Mouse (Mus musculus) hindbrain, embryonic 11.5 days (tissue): ENCODE data around the gene Mast1. TPM values are rescaled to one million over a fixed set of nuclear protein-coding genes. Genes with fewer than 3 reads are reported as not detected.

Experiments used
- ATAC-seq: fragments of 200-750 bp; cut with Nextera tagmentation; 2 replicates; pipeline ENCODE4 v1.8.0; 2017; ENCODE audit warnings: mild to moderate bottlenecking, moderate TSS enrichment, moderate library complexity; ENCODE audit not compliant: low FRiP score
- DNase-seq: peaks from one replicate; pipeline ENCODE4 v3.0.0-alpha.2; 2015; ENCODE audit warnings: low spot score
- H3K27ac ChIP-seq: fragments of 300-500 bp; sonication (generic); 2 replicates; pipeline ENCODE4 v1.5.1; 2014; ENCODE audit warnings: mild to moderate bottlenecking, low read depth, low read length
- H3K27me3 ChIP-seq: fragments of 300-500 bp; sonication (generic); 2 replicates; pipeline ENCODE4 v1.6.1; 2014; ENCODE audit warnings: mild to moderate bottlenecking, low read length, moderate library complexity, mixed read lengths; ENCODE audit not compliant: control insufficient read depth, insufficient read depth
- H3K36me3 ChIP-seq: fragments of 300-500 bp; sonication (generic); 2 replicates; pipeline ENCODE4 v1.6.1; 2014; ENCODE audit warnings: mild to moderate bottlenecking, low read length, moderate library complexity, mixed read lengths; ENCODE audit not compliant: control insufficient read depth, insufficient read depth
- H3K4me1 ChIP-seq: fragments of 300-500 bp; sonication (generic); replicated peaks from 2 replicates; pipeline ENCODE4 v1.6.1; 2014; ENCODE audit warnings: low read length, mixed read lengths; ENCODE audit not compliant: control insufficient read depth, insufficient read depth
- H3K4me2 ChIP-seq: fragments of 300-500 bp; sonication (generic); replicated peaks from 2 replicates; pipeline ENCODE4 v1.6.1; 2014; ENCODE audit warnings: mild to moderate bottlenecking, low read depth, low read length
- H3K4me3 ChIP-seq: fragments of 300-500 bp; sonication (generic); 2 replicates; pipeline ENCODE4 v1.5.1; 2014; ENCODE audit warnings: low read depth, low read length
- H3K9ac ChIP-seq: fragments of 300-500 bp; sonication (generic); 2 replicates; pipeline ENCODE4 v1.6.1; 2014; ENCODE audit warnings: low read depth, low read length
- H3K9me3 ChIP-seq: fragments of 300-500 bp; sonication (generic); 2 replicates; pipeline ENCODE4 v1.6.1; 2016; ENCODE audit warnings: low read length; ENCODE audit not compliant: control insufficient read depth
- WGBS: fragments of 180-500 bp; shearing (Covaris S2); extraction: QIAGEN DNeasy Blood & Tissue Kit; methylation state at CpG from one replicate; pipeline ENCODE4 v1.1.7; 2014; 5-methylcytosine and 5-hydroxymethylcytosine counted together
- polyA plus RNA-seq: library from polyadenylated mRNA; unstranded; fragments of >200 nt; fragmentation: Nextera tagmentation; extraction: Ambion mirVana; gene quantifications from 2 replicates; pipeline ENCODE4 v1.2.1, GENCODE M21; 2014

Gene Mast1
- polyA plus RNA-seq, 1 experiment from 2014 or later = 11.4 TPM

GRCm38 (mm10) chr8:84889141-84889540 lies 48.0 kb downstream of the Mast1 start:
- H3K27me3 ChIP-seq = no peaks in the 10 kb centered on the region
- DNase-seq (no peak), ATAC-seq (no peak)
- no peak overlapping the region for H3K4me3 ChIP-seq
- no peak overlapping the region for H3K4me2 ChIP-seq
- no peak overlapping the region for H3K27ac ChIP-seq
- H3K4me1 ChIP-seq = no peaks in the 10 kb centered on the region
- H3K9ac ChIP-seq = no peak overlapping the region
- H3K36me3 ChIP-seq = peaks cover 4% of the 10 kb centered on the region; the same call in 1 of the 2 replicates
- 96% methylated on average over 1 of the region's 1 CpGs for WGBS
- H3K9me3 ChIP-seq = no peaks in the 10 kb centered on the region

GRCm38 (mm10) chr8:84888280-84888679 lies 48.9 kb downstream of the Mast1 start:
- Histone ChIP-seq H3K9me3 (no peaks in the 10 kb centered on the region), H3K9ac (no peak overlapping the region), H3K4me1 (no peaks in the 10 kb centered on the region), H3K36me3 (peaks cover 4% of the 10 kb centered on the region; the same call in 1 of the 2 replicates), H3K4me3 (no peak overlapping the region), H3K27me3 (no peaks in the 10 kb centered on the region), H3K27ac (no peak overlapping the region), H3K4me2 (no peak overlapping the region)
- ATAC-seq (no peak), DNase-seq (no peak)
- 95% methylated on average over 3 of the region's 3 CpGs for WGBS

- no peaks in the 10 kb centered on the region for H3K9me3 ChIP-seq
- whole genome bisulfite sequencing = 84% methylated on average over 4 of the region's 4 CpGs
- H3K4me3 ChIP-seq = no peak overlapping the region
- DNase-seq (no peak), ATAC-seq (no peak)
- H3K4me2 ChIP-seq = no peak overlapping the region
- H3K36me3 ChIP-seq = no peaks in the 10 kb centered on the region
- H3K4me1 ChIP-seq = no peaks in the 10 kb centered on the region
- no peaks in the 10 kb centered on the region for H3K27me3 ChIP-seq
- no peak overlapping the region for H3K9ac ChIP-seq
- H3K27ac ChIP-seq = no peak overlapping the region
Measured at GRCm38 (mm10) chr8:84884728-84885127, 52.4 kb downstream of the Mast1 start.

DNA sequence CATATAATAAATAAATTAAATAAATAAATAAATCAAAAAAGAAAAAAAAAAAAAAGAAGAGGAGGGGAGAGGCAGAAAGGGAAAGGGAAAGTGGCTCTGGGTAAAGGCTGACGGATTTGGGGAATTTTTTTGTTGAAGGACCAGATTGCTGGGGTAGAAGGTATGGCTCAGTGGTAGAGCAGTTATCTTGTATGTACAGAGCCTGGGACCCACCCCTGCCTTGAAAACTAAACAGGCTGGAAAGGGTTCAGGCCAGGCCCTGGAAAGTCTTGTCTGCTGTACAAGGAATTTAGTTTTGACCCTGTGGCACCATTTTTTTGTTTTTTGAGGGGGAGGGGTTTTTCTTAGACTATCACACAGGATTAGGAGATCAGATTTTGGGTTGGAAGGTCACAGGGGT lies 58.2 kb downstream of the Mast1 start:
- no peaks in the 10 kb centered on the region for H3K4me1 ChIP-seq
- 78% methylated on average over 1 of the region's 1 CpGs for WGBS
- H3K36me3 ChIP-seq = no peaks in the 10 kb centered on the region
- DNase-seq (no peak), ATAC-seq (no peak)
- no peak overlapping the region for H3K4me3 ChIP-seq
- H3K4me2 ChIP-seq = no peak overlapping the region
- H3K9me3 ChIP-seq = no peaks in the 10 kb centered on the region
- H3K27me3 ChIP-seq = no peaks in the 10 kb centered on the region
- no peak overlapping the region for H3K9ac ChIP-seq
- H3K27ac ChIP-seq = no peak overlapping the region

DNA sequence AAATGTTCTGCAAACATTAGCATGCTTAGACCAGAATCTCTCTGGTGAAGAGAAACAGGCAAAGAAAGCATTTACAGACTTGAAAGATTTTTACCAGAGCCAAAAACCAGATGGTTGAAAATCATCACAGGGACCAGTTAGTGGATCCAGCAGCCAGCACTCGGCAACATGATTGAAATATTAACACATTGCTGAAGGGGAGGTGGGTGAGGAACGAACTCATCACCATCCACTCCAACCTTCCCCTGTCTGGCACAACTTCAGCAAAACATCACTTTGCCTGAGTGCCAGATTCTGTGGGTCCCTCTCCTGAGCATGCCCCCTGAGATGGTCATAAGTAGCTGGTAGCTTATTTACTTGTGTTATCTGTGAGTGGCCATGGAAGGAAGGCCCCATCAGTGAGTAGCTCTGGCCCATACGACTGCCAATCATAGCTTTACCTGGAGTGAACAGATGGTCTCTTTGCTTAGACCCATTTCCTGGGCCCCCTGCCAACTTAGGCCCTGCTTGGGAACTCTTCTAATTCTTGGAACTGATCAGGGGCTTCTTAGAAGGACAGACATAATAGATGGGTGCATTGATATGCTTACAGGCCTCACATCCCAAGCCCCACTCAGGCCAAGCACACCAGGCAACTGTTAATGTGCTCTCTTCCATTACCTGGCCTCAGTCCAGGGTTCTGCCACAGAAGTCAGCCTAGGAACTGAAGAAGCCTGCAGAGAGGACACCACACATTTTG lies 59.7 kb downstream of the Mast1 start:
- Histone ChIP-seq H3K27ac (no peak overlapping the region), H3K36me3 (no peaks in the 10 kb centered on the region), H3K9me3 (no peaks in the 10 kb centered on the region), H3K4me2 (no peak overlapping the region), H3K27me3 (peaks cover 4% of the 10 kb centered on the region; the same call in 1 of the 2 replicates), H3K4me3 (no peak overlapping the region), H3K9ac (no peak overlapping the region), H3K4me1 (peaks cover 2% of the 10 kb centered on the region; the same call in 1 of the 2 replicates)
- DNase-seq = no peak
- no peak for ATAC-seq
- WGBS = 80% methylated on average over 3 of the region's 3 CpGs

DNA sequence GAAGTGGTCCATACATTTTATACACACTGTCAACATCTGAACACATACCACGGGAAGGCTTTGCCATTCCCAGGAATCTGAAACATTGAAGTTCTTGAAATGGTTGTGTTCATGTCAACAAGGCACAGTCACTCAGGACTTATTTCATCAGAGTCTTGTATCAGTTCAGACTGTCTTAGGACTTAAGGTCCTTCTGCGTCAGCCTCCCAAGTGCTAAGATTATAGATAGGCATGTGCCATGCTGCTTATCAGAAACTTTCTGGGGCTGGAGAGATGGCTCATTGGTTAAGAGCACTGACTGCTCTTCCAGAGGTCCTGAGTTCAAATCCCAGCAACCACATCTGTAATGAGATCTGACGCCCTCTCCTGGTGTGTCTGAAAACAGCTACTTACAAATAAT lies 62.8 kb downstream of the Mast1 start:
- H3K4me2 ChIP-seq = no peak overlapping the region
- no peak for ATAC-seq
- H3K27me3 ChIP-seq = peaks cover 4% of the 10 kb centered on the region; the same call in 1 of the 2 replicates
- WGBS = 97% methylated on average over 3 of the region's 3 CpGs
- H3K4me3 ChIP-seq = no peak overlapping the region
- H3K9me3 ChIP-seq = no peaks in the 10 kb centered on the region
- no peak for DNase-seq
- peaks cover 3% of the 10 kb centered on the region; the same call in 1 of the 2 replicates for H3K4me1 ChIP-seq
- H3K9ac ChIP-seq = no peak overlapping the region
- no peak overlapping the region for H3K27ac ChIP-seq
- H3K36me3 ChIP-seq = no peaks in the 10 kb centered on the region

DNA sequence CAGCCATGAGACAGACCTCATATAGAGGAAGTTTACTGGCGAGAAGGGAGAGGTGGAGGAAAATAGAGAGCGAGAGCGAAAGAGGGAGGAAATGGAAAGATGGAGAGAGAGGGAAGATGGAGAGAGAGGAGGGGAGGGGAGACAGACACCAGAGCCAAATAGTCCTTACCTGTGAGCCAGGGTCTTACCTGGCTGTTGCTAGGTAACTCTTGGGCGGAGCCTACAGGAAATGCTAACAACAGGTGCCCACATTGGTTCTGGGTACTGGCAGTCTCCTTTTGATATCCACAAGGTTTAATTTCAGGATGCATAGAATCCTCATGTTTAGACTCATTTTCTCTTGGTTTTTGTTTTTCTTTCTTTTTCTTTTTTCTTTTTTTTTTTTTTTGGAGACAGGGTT lies 64.1 kb downstream of the Mast1 start:
- no peak overlapping the region for H3K4me3 ChIP-seq
- no peak overlapping the region for H3K9ac ChIP-seq
- H3K36me3 ChIP-seq = peaks cover 8% of the 10 kb centered on the region
- no peak for ATAC-seq
- no peak overlapping the region for H3K27ac ChIP-seq
- peaks cover 3% of the 10 kb centered on the region; the same call in 1 of the 2 replicates for H3K4me1 ChIP-seq
- peaks cover 4% of the 10 kb centered on the region; the same call in 1 of the 2 replicates for H3K27me3 ChIP-seq
- 76% methylated on average over 4 of the region's 4 CpGs for WGBS
- H3K9me3 ChIP-seq = no peaks in the 10 kb centered on the region
- no peak for DNase-seq
- H3K4me2 ChIP-seq = peak overlapping the region; percentile 51

GRCm38 (mm10) chr8:84872309-84872965 lies 64.7 kb downstream of the Mast1 start:
- Histone ChIP-seq H3K4me2 (peak overlapping the region; percentile 51), H3K4me1 (peaks cover 3% of the 10 kb centered on the region; the same call in 1 of the 2 replicates), H3K9ac (peak overlapping the region; percentile 34), H3K27ac (no peak overlapping the region), H3K27me3 (peaks cover 4% of the 10 kb centered on the region; the same call in 1 of the 2 replicates), H3K36me3 (peaks cover 13% of the 10 kb centered on the region), H3K4me3 (peak overlapping the region; percentile 29), H3K9me3 (no peaks in the 10 kb centered on the region)
- ATAC-seq (peak; percentile 71), DNase-seq (peak; percentile 51)
- WGBS = 3% methylated on average over 50 of the region's 54 CpGs
